Mouse (Mus musculus) G1E (cell line): ENCODE data around the gene Rnf212.

ENCODE experiments used
- CTCF ChIP-seq: IDR thresholded peaks from 2 replicates; pipeline ENCODE4 v1.5.1; 2012; ENCODE audit warnings: low read depth, low read length, inconsistent platforms, mixed read lengths
- GATA1 ChIP-seq: IDR thresholded peaks from 2 replicates; pipeline ENCODE4 v1.6.1; 2012; ENCODE audit warnings: borderline replicate concordance, low read length, inconsistent platforms, mixed read lengths
- GATA2 ChIP-seq: IDR thresholded peaks from 2 replicates; pipeline ENCODE4 v1.6.1; 2012; ENCODE audit warnings: low read depth, low read length, inconsistent platforms, borderline replicate concordance
- POLR2AphosphoS5 ChIP-seq: IDR thresholded peaks from 2 replicates; pipeline ENCODE4 v1.6.1; 2012; ENCODE audit warnings: low read depth, low read length, inconsistent platforms; ENCODE audit not compliant: insufficient replicate concordance
- TAL1 ChIP-seq: conservative IDR thresholded peaks from 2 replicates; pipeline ENCODE4 v1.6.1; 2012; ENCODE audit warnings: low read depth, low read length, inconsistent platforms, mixed read lengths

DNA sequence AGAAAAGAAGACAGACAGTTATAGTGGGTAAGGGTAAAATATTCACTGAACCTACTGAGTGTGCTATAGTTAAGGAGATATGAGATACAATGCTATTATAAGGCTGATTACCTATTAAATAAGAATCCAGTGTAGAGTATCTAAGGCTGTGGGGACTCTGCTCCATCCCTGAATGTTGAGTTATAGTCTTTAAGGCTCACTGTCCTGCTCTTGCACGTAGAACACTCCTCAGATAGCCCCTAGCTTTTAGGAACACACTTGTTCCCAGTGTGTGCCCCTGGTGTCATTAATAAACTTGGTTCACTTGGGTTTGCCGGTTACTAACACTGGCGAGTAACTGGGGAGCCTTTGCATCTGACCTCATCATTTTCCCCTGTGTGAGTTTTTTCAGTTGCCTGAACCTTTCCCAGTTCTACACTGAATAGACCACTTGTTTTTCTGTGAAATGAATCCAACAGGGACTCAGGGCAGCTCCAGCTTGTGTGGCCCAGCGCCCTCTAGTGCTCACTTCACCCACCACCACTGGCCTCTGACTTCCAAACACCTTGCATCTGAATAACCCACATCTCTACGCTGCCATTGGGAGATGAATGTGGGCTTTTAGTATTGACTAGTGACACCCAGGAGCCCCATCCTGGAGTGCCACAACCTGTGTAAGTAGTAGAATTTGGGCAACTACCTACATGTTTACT, 48.1 kb downstream of the Rnf212 start:
- peak; percentile 62; the same call in 1 of the 2 replicates for TF ChIP-seq CTCF
- no peak for TF ChIP-seq GATA2
- TF ChIP-seq POLR2AphosphoS5, result no peak
- no peak for TF ChIP-seq GATA1
- TF ChIP-seq TAL1, result no peak
